Mouse (Mus musculus): ENCODE results near the gene Lifr.

GRCm38 (mm10) chr15:7163851-7164250, 73.4 kb downstream of the Lifr start:
- TF ChIP-seq POLR2A (IDR thresholded peaks at IDR 0.05; ENCODE audit: borderline replicate concordance, low read depth, low read length), result no peak
- TF ChIP-seq CTCF (IDR thresholded peaks at IDR 0.05; ENCODE audit: low read depth, low read length), result no peak

Data from bone marrow macrophage, adult 2 months (primary cell).